Mouse (Mus musculus) layer of hippocampus, postnatal 14 days (tissue): ENCODE results near the gene Maneal. TPM values are rescaled to one million over a fixed set of nuclear protein-coding genes. Genes with fewer than 3 reads are reported as not detected.

ENCODE experiments used
- total RNA-seq, 2 experiments: library from RNA; stranded (reverse); gene quantifications; 2 replicates each; pipeline ENCODE4 v1.2.3; 2021

Maneal gene
- total RNA-seq, 2 experiments from 2014 or later, result 44.3 to 46.1 TPM

Other genes with a start within 250 kb of the Maneal start
- gene Pou3f1, start 205.4 kb downstream of the Maneal start, total RNA-seq, result 10 to 100 TPM; 33.0 to 41.2 TPM
- gene Utp11, start 168.6 kb downstream of the Maneal start, total RNA-seq, result 10 to 100 TPM; 15.5 to 17.5 TPM
- 1 to 10 TPM; 4.5 to 4.9 TPM for gene Fhl3, start 161.5 kb downstream of the Maneal start, total RNA-seq
- 10 to 100 TPM; 33.2 to 35.7 TPM for gene Sf3a3, start 147.4 kb downstream of the Maneal start, total RNA-seq
- 10 to 100 TPM; 37.3 to 41.2 TPM for gene Inpp5b, start 120.3 kb downstream of the Maneal start, total RNA-seq
- gene Mtf1, start 60.1 kb downstream of the Maneal start, total RNA-seq, result 10 to 100 TPM; 24.6 to 27.5 TPM
- gene Yrdc, start 11.5 kb downstream of the Maneal start, total RNA-seq, result 10 to 100 TPM; 28.0 to 28.4 TPM
- gene 1110065P20Rik, start 11.0 kb downstream of the Maneal start, total RNA-seq, result 100 to 1,000 TPM; 101 to 106 TPM
- gene Epha10, start 18.7 kb upstream of the Maneal start, total RNA-seq, result 10 to 100 TPM; 16.1 to 23.6 TPM
- 10 to 100 TPM; 16.8 to 17.5 TPM for gene 9930104L06Rik, start 74.9 kb upstream of the Maneal start, total RNA-seq
- 1 to 10 TPM; 3.3 to 3.4 TPM for gene Cdca8, start 77.1 kb upstream of the Maneal start, total RNA-seq
- 10 to 100 TPM; 13.0 to 18.6 TPM for gene Rspo1, start 124.3 kb upstream of the Maneal start, total RNA-seq
- 10 to 100 TPM; 62.6 to 71.7 TPM for gene Gnl2, start 154.4 kb upstream of the Maneal start, total RNA-seq
- gene Dnali1, start 203.5 kb upstream of the Maneal start, total RNA-seq, result 1 to 10 TPM in 1 of 2 experiments, under 1 TPM in 1; 0.76 to 2.0 TPM
- 10 to 100 TPM; 13.7 to 15.1 TPM for gene Snip1, start 204.5 kb upstream of the Maneal start, total RNA-seq
- gene Meaf6, start 223.0 kb upstream of the Maneal start, total RNA-seq, result 100 to 1,000 TPM; 110 to 113 TPM